Mouse (Mus musculus): Measurements from ENCODE around the gene Xndc1. TPM values are rescaled to one million over a fixed set of nuclear protein-coding genes. Genes with fewer than 3 reads are reported as not detected.
A peak's percentile ranks its signal among the peaks of the same experiment; 100 is the strongest.

The Xndc1 gene
- total and polyA plus RNA-seq, 2 experiments from 2014 or later, result 7.7 to 13.1 TPM

- no peaks in the 10 kb centered on the region for H3K27me3 ChIP-seq (ENCODE audit: control insufficient read depth, insufficient read depth, low read length)
- DNase-seq (ENCODE audit: low spot score) (no peak), ATAC-seq (ENCODE audit: insufficient read depth, low read depth) (no peak)
- H3K27ac ChIP-seq (ENCODE audit: low read depth), result no peak overlapping the region
- no peaks in the 10 kb centered on the region for H3K9me3 ChIP-seq (replicated peaks; ENCODE audit: control insufficient read depth, low read length)
- 46% methylated on average over 9 of the region's 9 CpGs for WGBS
- peak overlapping the region; percentile 76 for H3K4me3 ChIP-seq (ENCODE audit: low read depth, low read length)
- TF ChIP-seq EP300 (IDR thresholded peaks at IDR 0.05; ENCODE audit: low read depth), result no peak
- no peak for TF ChIP-seq CTCF (IDR thresholded peaks at IDR 0.05; ENCODE audit: low read depth)
- H3K36me3 ChIP-seq (replicated peaks; ENCODE audit: control insufficient read depth, insufficient read depth, low read length), result 0 out of 2 replicates have a peak, but pooled peaks cover 6% of the 10 kb centered on the region
- H3K9ac ChIP-seq (replicated peaks; ENCODE audit: low read depth, low read length), result no peak overlapping the region
- peaks cover 17% of the 10 kb centered on the region for H3K4me1 ChIP-seq (ENCODE audit: control insufficient read depth, insufficient read depth)
- peak overlapping the region; percentile 78 for H3K4me2 ChIP-seq (ENCODE audit: low read depth, low read length)
Measured at GRCm38 (mm10) chr7:102063891-102064290, 1.4 kb upstream of the Xndc1 start.

- under 1% methylated on average over 9 of the region's 9 CpGs for WGBS
- Histone ChIP-seq H3K9me3 (replicated peaks; ENCODE audit: control insufficient read depth, low read length) (no peaks in the 10 kb centered on the region), H3K9ac (replicated peaks; ENCODE audit: low read depth, low read length) (peak overlapping the region; percentile 63), H3K4me2 (ENCODE audit: low read depth, low read length) (peak overlapping the region; percentile 78), H3K4me3 (ENCODE audit: low read depth, low read length) (peak overlapping the region; percentile 76), H3K4me1 (ENCODE audit: control insufficient read depth, insufficient read depth) (peaks cover 17% of the 10 kb centered on the region), H3K36me3 (replicated peaks; ENCODE audit: control insufficient read depth, insufficient read depth, low read length) (0 out of 2 replicates have a peak, but pooled peaks cover 3% of the 10 kb centered on the region), H3K27ac (ENCODE audit: low read depth) (peak overlapping the region; percentile 77), H3K27me3 (ENCODE audit: control insufficient read depth, insufficient read depth, low read length) (no peaks in the 10 kb centered on the region)
- TF ChIP-seq EP300 (IDR thresholded peaks at IDR 0.05; ENCODE audit: low read depth), result no peak
- TF ChIP-seq CTCF (IDR thresholded peaks at IDR 0.05; ENCODE audit: low read depth), result no peak
- ATAC-seq (ENCODE audit: insufficient read depth, low read depth), result no peak
- DNase-seq (ENCODE audit: low spot score), result no peak
Measured at GRCm38 (mm10) chr7:102064655-102065045, 661 bp upstream of the Xndc1 start.

- Histone ChIP-seq H3K4me3 (ENCODE audit: low read depth, low read length) (peak overlapping the region; percentile 76), H3K27me3 (ENCODE audit: control insufficient read depth, insufficient read depth, low read length) (no peaks in the 10 kb centered on the region), H3K9ac (replicated peaks; ENCODE audit: low read depth, low read length) (peak overlapping the region; percentile 63; the same call in 1 of the 2 replicates), H3K36me3 (replicated peaks; ENCODE audit: control insufficient read depth, insufficient read depth, low read length) (peaks cover 14% of the 10 kb centered on the region; the same call in 1 of the 2 replicates), H3K4me1 (ENCODE audit: control insufficient read depth, insufficient read depth) (peaks cover 17% of the 10 kb centered on the region), H3K4me2 (ENCODE audit: low read depth, low read length) (peak overlapping the region; percentile 78), H3K27ac (ENCODE audit: low read depth) (no peak overlapping the region), H3K9me3 (replicated peaks; ENCODE audit: control insufficient read depth, low read length) (no peaks in the 10 kb centered on the region)
- DNase-seq (ENCODE audit: low spot score) (no peak), ATAC-seq (ENCODE audit: insufficient read depth, low read depth) (no peak)
- no peak for TF ChIP-seq CTCF (IDR thresholded peaks at IDR 0.05; ENCODE audit: low read depth)
- no peak for TF ChIP-seq EP300 (IDR thresholded peaks at IDR 0.05; ENCODE audit: low read depth)
- WGBS, result 59% methylated on average over 6 of the region's 6 CpGs
Measured at GRCm38 (mm10) chr7:102066363-102066762, 1.1 kb downstream of the Xndc1 start.

GRCm38 (mm10) chr7:102076714-102077296 lies 11.5 kb downstream of the Xndc1 start:
- Histone ChIP-seq H3K4me3 (ENCODE audit: low read depth, low read length) (no peak overlapping the region), H3K4me1 (ENCODE audit: control insufficient read depth, insufficient read depth) (no peaks in the 10 kb centered on the region), H3K27me3 (ENCODE audit: control insufficient read depth, insufficient read depth, low read length) (no peaks in the 10 kb centered on the region), H3K9ac (replicated peaks; ENCODE audit: low read depth, low read length) (no peak overlapping the region), H3K9me3 (replicated peaks; ENCODE audit: control insufficient read depth, low read length) (no peaks in the 10 kb centered on the region), H3K4me2 (ENCODE audit: low read depth, low read length) (no peak overlapping the region), H3K27ac (ENCODE audit: low read depth) (no peak overlapping the region), H3K36me3 (replicated peaks; ENCODE audit: control insufficient read depth, insufficient read depth, low read length) (peaks cover 80% of the 10 kb centered on the region)
- ATAC-seq (ENCODE audit: insufficient read depth, low read depth), result no peak
- TF ChIP-seq EP300 (IDR thresholded peaks at IDR 0.05; ENCODE audit: low read depth) (no peak), CTCF (IDR thresholded peaks at IDR 0.05; ENCODE audit: low read depth) (peak; percentile 49)
- no peak for DNase-seq (ENCODE audit: low spot score)
- WGBS, result 82% methylated on average over 7 of the region's 7 CpGs

GRCm38 (mm10) chr7:102078517-102078916 lies 13.2 kb downstream of the Xndc1 start:
- no peaks in the 10 kb centered on the region for H3K4me1 ChIP-seq (ENCODE audit: control insufficient read depth, insufficient read depth)
- H3K9ac ChIP-seq (replicated peaks; ENCODE audit: low read depth, low read length), result no peak overlapping the region
- no peaks in the 10 kb centered on the region for H3K27me3 ChIP-seq (ENCODE audit: control insufficient read depth, insufficient read depth, low read length)
- H3K27ac ChIP-seq (ENCODE audit: low read depth), result no peak overlapping the region
- DNase-seq (ENCODE audit: low spot score) (no peak), ATAC-seq (ENCODE audit: insufficient read depth, low read depth) (no peak)
- TF ChIP-seq EP300 (IDR thresholded peaks at IDR 0.05; ENCODE audit: low read depth) (no peak), CTCF (IDR thresholded peaks at IDR 0.05; ENCODE audit: low read depth) (peak; percentile 64)
- no peak overlapping the region for H3K4me3 ChIP-seq (ENCODE audit: low read depth, low read length)
- WGBS, result 75% methylated on average over 7 of the region's 7 CpGs
- H3K4me2 ChIP-seq (ENCODE audit: low read depth, low read length), result no peak overlapping the region
- H3K9me3 ChIP-seq (replicated peaks; ENCODE audit: control insufficient read depth, low read length), result no peaks in the 10 kb centered on the region
- H3K36me3 ChIP-seq (replicated peaks; ENCODE audit: control insufficient read depth, insufficient read depth, low read length), result peaks cover 78% of the 10 kb centered on the region

- H3K9ac ChIP-seq (replicated peaks; ENCODE audit: low read depth, low read length), result no peak overlapping the region
- WGBS, result 89% methylated on average over 8 of the region's 8 CpGs
- H3K27ac ChIP-seq (ENCODE audit: low read depth), result no peak overlapping the region
- H3K4me3 ChIP-seq (ENCODE audit: low read depth, low read length), result no peak overlapping the region
- ATAC-seq (ENCODE audit: insufficient read depth, low read depth) (no peak), DNase-seq (ENCODE audit: low spot score) (no peak)
- no peak overlapping the region for H3K4me2 ChIP-seq (ENCODE audit: low read depth, low read length)
- H3K36me3 ChIP-seq (replicated peaks; ENCODE audit: control insufficient read depth, insufficient read depth, low read length), result peaks cover 73% of the 10 kb centered on the region
- TF ChIP-seq CTCF (IDR thresholded peaks at IDR 0.05; ENCODE audit: low read depth), result no peak
- no peak for TF ChIP-seq EP300 (IDR thresholded peaks at IDR 0.05; ENCODE audit: low read depth)
- H3K27me3 ChIP-seq (ENCODE audit: control insufficient read depth, insufficient read depth, low read length), result no peaks in the 10 kb centered on the region
- H3K4me1 ChIP-seq (ENCODE audit: control insufficient read depth, insufficient read depth), result no peaks in the 10 kb centered on the region
- H3K9me3 ChIP-seq (replicated peaks; ENCODE audit: control insufficient read depth, low read length), result no peaks in the 10 kb centered on the region
Measured at GRCm38 (mm10) chr7:102080311-102080710, 15.0 kb downstream of the Xndc1 start.
